Mouse (Mus musculus) hindbrain, embryonic 13.5 days (tissue): ENCODE measurements around the gene Pacrg. TPM values are rescaled to one million over a fixed set of nuclear protein-coding genes. Genes with fewer than 3 reads are reported as not detected.

Source experiments
- ATAC-seq: fragments of 200-750 bp; cut with Nextera tagmentation; 2 replicates; pipeline ENCODE4 v1.8.0; 2017; ENCODE audit warnings: moderate TSS enrichment; ENCODE audit not compliant: low FRiP score
- H3K27ac ChIP-seq: fragments of 300-500 bp; sonication (generic); 2 replicates; pipeline ENCODE4 v1.5.1; 2015; ENCODE audit warnings: inconsistent platforms, mild to moderate bottlenecking, moderate library complexity
- H3K27me3 ChIP-seq: fragments of 300-500 bp; sonication (generic); 2 replicates; pipeline ENCODE4 v1.6.1; 2015; ENCODE audit warnings: mild to moderate bottlenecking, inconsistent platforms
- H3K36me3 ChIP-seq: fragments of 300-500 bp; sonication (generic); 2 replicates; pipeline ENCODE4 v1.6.1; 2015; ENCODE audit warnings: mild to moderate bottlenecking, inconsistent platforms
- H3K4me1 ChIP-seq: fragments of 300-500 bp; sonication (generic); replicated peaks from 2 replicates; pipeline ENCODE4 v1.6.1; 2015; ENCODE audit warnings: inconsistent platforms
- H3K4me2 ChIP-seq: fragments of 300-500 bp; sonication (generic); 2 replicates; pipeline ENCODE4 v1.6.1; 2015; ENCODE audit warnings: inconsistent platforms, mild to moderate bottlenecking, moderate library complexity
- H3K4me3 ChIP-seq: fragments of 300-500 bp; sonication (generic); 2 replicates; pipeline ENCODE4 v1.5.1; 2015; ENCODE audit warnings: mild to moderate bottlenecking, inconsistent platforms
- H3K9ac ChIP-seq: fragments of 300-500 bp; sonication (generic); 2 replicates; pipeline ENCODE4 v1.6.1; 2015; ENCODE audit warnings: mild to moderate bottlenecking, inconsistent platforms
- H3K9me3 ChIP-seq: fragments of 300-500 bp; sonication (generic); 2 replicates; pipeline ENCODE4 v1.6.1; 2016; ENCODE audit warnings: inconsistent platforms
- WGBS: fragments of 180-500 bp; shearing (Covaris S2); methylation state at CpG from one replicate; pipeline ENCODE4 v1.1.7; 2015; 5-methylcytosine and 5-hydroxymethylcytosine counted together
- polyA plus RNA-seq: library from polyadenylated mRNA; unstranded; fragments of >200 nt; fragmentation: Nextera tagmentation; extraction: Ambion mirVana; gene quantifications from 2 replicates; pipeline ENCODE4 v1.2.1, GENCODE M21; 2015

The Pacrg gene
- polyA plus RNA-seq, 1 experiment from 2014 or later = 18.8 TPM

- no peak overlapping the region for H3K9ac ChIP-seq
- H3K9me3 ChIP-seq = no peaks in the 10 kb centered on the region
- H3K27me3 ChIP-seq = no peaks in the 10 kb centered on the region
- 77% methylated on average over 8 of the region's 8 CpGs for WGBS
- no peak for ATAC-seq
- no peak overlapping the region for H3K4me3 ChIP-seq
- peaks cover 35% of the 10 kb centered on the region for H3K4me1 ChIP-seq
- H3K27ac ChIP-seq = no peak overlapping the region
- no peak overlapping the region for H3K4me2 ChIP-seq
- H3K36me3 ChIP-seq = no peaks in the 10 kb centered on the region
These were observed 344.0 kb downstream of the Pacrg start for GRCm38 (mm10) chr17:10496066-10496465.

- Histone ChIP-seq H3K27ac (no peak overlapping the region), H3K4me3 (no peak overlapping the region), H3K4me2 (no peak overlapping the region), H3K4me1 (peaks cover 36% of the 10 kb centered on the region), H3K9me3 (no peaks in the 10 kb centered on the region), H3K9ac (no peak overlapping the region), H3K27me3 (no peaks in the 10 kb centered on the region), H3K36me3 (no peaks in the 10 kb centered on the region)
- WGBS = 37% methylated on average over 8 of the region's 8 CpGs
- no peak for ATAC-seq
These were observed 344.5 kb downstream of the Pacrg start for GRCm38 (mm10) chr17:10495588-10495987.

- no peak for ATAC-seq
- Histone ChIP-seq H3K4me1 (peaks cover 39% of the 10 kb centered on the region), H3K9ac (no peak overlapping the region), H3K27ac (no peak overlapping the region), H3K4me3 (no peak overlapping the region), H3K4me2 (no peak overlapping the region), H3K36me3 (no peaks in the 10 kb centered on the region), H3K9me3 (no peaks in the 10 kb centered on the region), H3K27me3 (no peaks in the 10 kb centered on the region)
- WGBS = 2% methylated on average over 3 of the region's 3 CpGs
These were observed 347.0 kb downstream of the Pacrg start for GRCm38 (mm10) chr17:10493124-10493523.

- ATAC-seq = no peak
- Histone ChIP-seq H3K4me1 (peaks cover 28% of the 10 kb centered on the region), H3K4me3 (no peak overlapping the region), H3K27me3 (no peaks in the 10 kb centered on the region), H3K27ac (peak overlapping the region; percentile 35; the same call in 1 of the 2 replicates), H3K9ac (no peak overlapping the region), H3K4me2 (no peak overlapping the region), H3K9me3 (no peaks in the 10 kb centered on the region), H3K36me3 (no peaks in the 10 kb centered on the region)
- 71% methylated on average over 8 of the region's 8 CpGs for WGBS
These were observed 349.5 kb downstream of the Pacrg start for GRCm38 (mm10) chr17:10490374-10491169.

GRCm38 (mm10) chr17:10488873-10489272, 351.2 kb downstream of the Pacrg start:
- H3K36me3 ChIP-seq = no peaks in the 10 kb centered on the region
- ATAC-seq = no peak
- no peaks in the 10 kb centered on the region for H3K27me3 ChIP-seq
- peaks cover 24% of the 10 kb centered on the region for H3K4me1 ChIP-seq
- no peaks in the 10 kb centered on the region for H3K9me3 ChIP-seq
- no peak overlapping the region for H3K9ac ChIP-seq
- no peak overlapping the region for H3K4me3 ChIP-seq
- H3K27ac ChIP-seq = no peak overlapping the region
- no peak overlapping the region for H3K4me2 ChIP-seq
- WGBS = 95% methylated on average over 2 of the region's 2 CpGs

- H3K27ac ChIP-seq = peak overlapping the region; percentile 56
- WGBS = 29% methylated on average over 6 of the region's 6 CpGs
- no peaks in the 10 kb centered on the region for H3K27me3 ChIP-seq
- H3K4me2 ChIP-seq = no peak overlapping the region
- no peak for ATAC-seq
- H3K9me3 ChIP-seq = no peaks in the 10 kb centered on the region
- H3K4me3 ChIP-seq = no peak overlapping the region
- H3K9ac ChIP-seq = no peak overlapping the region
- H3K4me1 ChIP-seq = peaks cover 4% of the 10 kb centered on the region; the same call in 1 of the 2 replicates
- no peaks in the 10 kb centered on the region for H3K36me3 ChIP-seq
These were observed 356.1 kb downstream of the Pacrg start for GRCm38 (mm10) chr17:10483945-10484546.

- no peak overlapping the region for H3K27ac ChIP-seq
- ATAC-seq = no peak
- no peak overlapping the region for H3K4me2 ChIP-seq
- H3K27me3 ChIP-seq = no peaks in the 10 kb centered on the region
- no peak overlapping the region for H3K4me3 ChIP-seq
- H3K9ac ChIP-seq = no peak overlapping the region
- 90% methylated on average over 1 of the region's 1 CpGs for WGBS
- no peaks in the 10 kb centered on the region for H3K36me3 ChIP-seq
- H3K9me3 ChIP-seq = no peaks in the 10 kb centered on the region
- peaks cover 28% of the 10 kb centered on the region for H3K4me1 ChIP-seq
These were observed 359.0 kb downstream of the Pacrg start for GRCm38 (mm10) chr17:10481081-10481480.

- no peaks in the 10 kb centered on the region for H3K36me3 ChIP-seq
- WGBS = 75% methylated on average over 17 of the region's 17 CpGs
- no peak overlapping the region for H3K4me3 ChIP-seq
- H3K27ac ChIP-seq = no peak overlapping the region
- no peak for ATAC-seq
- H3K4me2 ChIP-seq = no peak overlapping the region
- H3K9ac ChIP-seq = no peak overlapping the region
- peaks cover 28% of the 10 kb centered on the region for H3K4me1 ChIP-seq
- H3K27me3 ChIP-seq = no peaks in the 10 kb centered on the region
- no peaks in the 10 kb centered on the region for H3K9me3 ChIP-seq
These were observed 360.9 kb downstream of the Pacrg start for GRCm38 (mm10) chr17:10479020-10479707.

- Histone ChIP-seq H3K36me3 (no peaks in the 10 kb centered on the region), H3K4me2 (no peak overlapping the region), H3K4me1 (peaks cover 24% of the 10 kb centered on the region), H3K9me3 (no peaks in the 10 kb centered on the region), H3K4me3 (no peak overlapping the region), H3K27ac (peak overlapping the region; percentile 19; the same call in 1 of the 2 replicates), H3K9ac (no peak overlapping the region), H3K27me3 (no peaks in the 10 kb centered on the region)
- 62% methylated on average over 3 of the region's 3 CpGs for WGBS
- ATAC-seq = no peak
These were observed 361.7 kb downstream of the Pacrg start for GRCm38 (mm10) chr17:10478377-10478776.

- Histone ChIP-seq H3K4me1 (peaks cover 24% of the 10 kb centered on the region), H3K9ac (no peak overlapping the region), H3K36me3 (no peaks in the 10 kb centered on the region), H3K9me3 (no peaks in the 10 kb centered on the region), H3K27me3 (no peaks in the 10 kb centered on the region), H3K27ac (peak overlapping the region; percentile 24; the same call in 1 of the 2 replicates), H3K4me3 (no peak overlapping the region), H3K4me2 (no peak overlapping the region)
- no peak for ATAC-seq
- WGBS = 33% methylated on average over 7 of the region's 7 CpGs
These were observed 363.3 kb downstream of the Pacrg start for GRCm38 (mm10) chr17:10476807-10477206.

- no peak overlapping the region for H3K9ac ChIP-seq
- WGBS = 82% methylated on average over 6 of the region's 6 CpGs
- no peak overlapping the region for H3K4me2 ChIP-seq
- no peaks in the 10 kb centered on the region for H3K9me3 ChIP-seq
- no peak overlapping the region for H3K4me3 ChIP-seq
- ATAC-seq = no peak
- H3K27ac ChIP-seq = no peak overlapping the region
- H3K36me3 ChIP-seq = no peaks in the 10 kb centered on the region
- H3K27me3 ChIP-seq = no peaks in the 10 kb centered on the region
- H3K4me1 ChIP-seq = peaks cover 24% of the 10 kb centered on the region
These were observed 365.1 kb downstream of the Pacrg start for GRCm38 (mm10) chr17:10474972-10475371.

GRCm38 (mm10) chr17:10473826-10474384, 366.2 kb downstream of the Pacrg start:
- H3K4me1 ChIP-seq = peaks cover 24% of the 10 kb centered on the region

More at GRCm38 (mm10) chr17:10473826-10474384, 366.2 kb downstream of the Pacrg start:
- Histone ChIP-seq H3K36me3 (no peaks in the 10 kb centered on the region), H3K27me3 (no peaks in the 10 kb centered on the region), H3K4me3 (no peak overlapping the region), H3K27ac (no peak overlapping the region), H3K9me3 (no peaks in the 10 kb centered on the region), H3K9ac (no peak overlapping the region), H3K4me2 (no peak overlapping the region)
- 52% methylated on average over 7 of the region's 7 CpGs for WGBS
- no peak for ATAC-seq
